Mouse (Mus musculus): ENCODE data around the gene Prcd.

GRCm38 (mm10) chr11:116677711-116678441 lies 24.5 kb downstream of the Prcd start:
- no peak for TF ChIP-seq CTCF (IDR thresholded peaks at IDR 0.05; ENCODE audit: low read depth)
- TF ChIP-seq EP300 (IDR thresholded peaks at IDR 0.05; ENCODE audit: low read depth) = no peak
